Mouse (Mus musculus): ENCODE data around the gene Fgfr2.

Gene Fgfr2

DNA sequence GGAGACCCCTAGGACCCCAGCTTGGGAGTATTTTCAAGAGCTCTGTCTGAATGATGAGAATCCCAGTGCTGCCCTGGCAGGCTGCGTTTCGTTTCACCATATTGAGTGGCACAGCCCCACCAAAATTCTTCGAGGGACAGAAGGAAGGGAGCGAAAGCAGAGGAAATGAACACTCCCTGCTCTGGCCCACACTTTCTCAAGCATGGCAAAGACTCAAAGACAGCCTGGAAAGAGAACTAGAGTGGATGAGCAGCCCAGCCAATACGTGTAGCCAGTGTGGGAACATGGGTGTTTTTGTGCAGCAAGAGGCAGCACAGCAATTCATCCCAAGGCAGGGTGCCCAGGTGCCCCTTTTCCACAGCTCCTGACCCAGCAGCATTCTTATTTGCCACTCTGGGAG, 380.2 kb downstream of the Fgfr2 start:
- DNase-seq = no peak

GRCm38 (mm10) chr7:132739829-132740228, 383.3 kb downstream of the Fgfr2 start:
- no peak for DNase-seq

DNA sequence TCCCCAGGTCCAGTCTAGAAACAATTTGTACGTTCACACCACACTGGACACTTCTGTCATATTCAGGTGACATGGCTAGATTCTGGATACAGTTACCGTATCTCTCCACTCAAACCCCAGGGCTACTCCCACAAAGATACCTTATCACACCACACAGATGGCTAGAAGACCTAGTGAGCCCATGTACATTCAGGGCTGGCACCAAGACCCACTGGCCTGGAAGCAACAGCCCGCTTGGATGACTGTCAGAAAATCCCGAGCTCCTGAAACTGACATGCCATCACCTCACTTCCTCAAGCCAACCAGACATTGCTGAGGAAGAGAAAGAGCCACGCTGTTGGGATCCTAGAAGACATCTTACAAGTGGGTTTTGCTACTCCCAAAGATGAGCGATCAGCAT, 384.3 kb downstream of the Fgfr2 start:
- peak; percentile 76 to 77 for DNase-seq

DNA sequence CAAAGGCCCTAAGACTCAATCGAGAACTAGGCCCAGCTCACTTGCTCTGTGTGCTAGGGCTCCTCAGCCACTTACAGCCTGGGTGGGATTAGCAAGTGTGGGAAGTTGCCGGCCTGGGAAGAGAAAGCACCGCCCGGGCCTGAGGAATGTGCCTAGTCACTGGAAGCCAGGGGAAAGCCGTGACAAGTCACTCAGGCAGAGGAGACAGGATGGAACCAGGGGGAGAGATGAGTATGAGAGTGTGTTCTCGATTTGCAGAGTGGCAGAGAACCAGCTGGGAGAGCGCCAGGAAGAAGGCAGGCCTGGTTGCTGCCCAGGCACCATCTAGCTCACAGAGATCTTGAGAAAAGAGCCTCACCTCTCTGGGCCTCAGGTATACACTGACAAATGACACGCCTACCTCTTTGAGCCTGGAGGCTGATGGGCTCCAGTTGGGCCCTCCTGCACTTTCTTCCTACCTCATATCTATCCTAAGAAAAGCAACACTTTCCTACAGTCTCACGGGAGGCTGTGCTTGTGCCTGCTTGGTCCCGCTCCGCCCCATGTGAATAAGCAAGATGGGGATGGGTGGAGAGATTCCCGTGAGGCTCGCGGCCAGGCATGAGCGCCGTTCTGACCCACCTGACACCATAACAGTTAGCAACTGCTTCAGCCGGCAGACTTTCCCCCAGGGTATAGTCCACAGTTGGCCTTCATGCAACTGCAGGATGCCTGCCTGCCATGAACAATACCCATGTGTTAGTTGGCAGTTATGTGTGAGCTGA, 386.9 kb downstream of the Fgfr2 start:
- peak; percentile 89 to 90 for DNase-seq

DNA sequence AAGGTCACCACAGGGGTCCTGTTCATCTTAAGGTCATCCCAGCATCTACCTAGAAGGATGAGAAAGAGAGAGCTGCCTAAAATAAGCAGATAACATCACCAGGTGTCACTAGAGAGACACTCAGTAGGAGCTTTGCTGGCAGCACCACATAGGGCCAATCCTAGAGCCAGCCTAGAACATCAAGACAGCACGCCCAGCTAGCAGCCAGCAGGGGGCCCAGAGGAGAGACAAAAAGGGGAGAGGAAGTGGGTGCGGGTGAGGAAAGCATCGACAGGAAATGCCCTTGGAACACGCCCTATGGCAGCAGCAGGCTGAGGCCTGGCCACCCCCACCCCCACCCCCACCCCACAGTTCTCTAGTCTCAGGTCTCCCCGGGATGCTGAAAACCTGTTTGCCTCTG, 388.0 kb downstream of the Fgfr2 start:
- DNase-seq = peak; percentile 44 to 54

GRCm38 (mm10) chr7:132734222-132734621, 388.9 kb downstream of the Fgfr2 start:
- no peak for DNase-seq

DNA sequence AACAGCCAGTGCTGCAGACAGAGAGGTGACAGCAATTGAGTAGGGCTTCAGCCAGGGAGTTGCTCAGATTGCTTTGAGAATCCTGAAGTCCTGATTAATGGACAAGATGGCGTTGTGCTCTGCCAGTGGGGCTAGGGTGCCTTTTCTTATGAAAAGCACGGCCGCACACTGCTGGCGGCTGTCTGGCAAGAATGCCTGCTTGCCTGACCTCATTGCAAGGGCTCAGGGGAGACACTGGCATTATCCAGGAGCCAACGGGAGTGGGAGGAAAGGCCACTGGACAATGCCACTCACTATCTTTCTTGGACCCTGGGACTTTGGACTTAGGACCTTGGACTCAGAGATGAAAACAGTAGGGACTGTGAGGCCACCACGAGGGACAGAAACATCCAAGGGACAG, 389.6 kb downstream of the Fgfr2 start:
- peak; percentile 42 to 55 for DNase-seq

GRCm38 (mm10) chr7:132732136-132732789, 390.9 kb downstream of the Fgfr2 start:
- DNase-seq = peak in 1 of 2 experiments; percentile 42

- DNase-seq = no peak
Observed at GRCm38 (mm10) chr7:132731558-132731957, 391.6 kb downstream of the Fgfr2 start.

- DNase-seq = peak; percentile 58 to 73
Observed at GRCm38 (mm10) chr7:132730510-132730909, 392.6 kb downstream of the Fgfr2 start.

DNA sequence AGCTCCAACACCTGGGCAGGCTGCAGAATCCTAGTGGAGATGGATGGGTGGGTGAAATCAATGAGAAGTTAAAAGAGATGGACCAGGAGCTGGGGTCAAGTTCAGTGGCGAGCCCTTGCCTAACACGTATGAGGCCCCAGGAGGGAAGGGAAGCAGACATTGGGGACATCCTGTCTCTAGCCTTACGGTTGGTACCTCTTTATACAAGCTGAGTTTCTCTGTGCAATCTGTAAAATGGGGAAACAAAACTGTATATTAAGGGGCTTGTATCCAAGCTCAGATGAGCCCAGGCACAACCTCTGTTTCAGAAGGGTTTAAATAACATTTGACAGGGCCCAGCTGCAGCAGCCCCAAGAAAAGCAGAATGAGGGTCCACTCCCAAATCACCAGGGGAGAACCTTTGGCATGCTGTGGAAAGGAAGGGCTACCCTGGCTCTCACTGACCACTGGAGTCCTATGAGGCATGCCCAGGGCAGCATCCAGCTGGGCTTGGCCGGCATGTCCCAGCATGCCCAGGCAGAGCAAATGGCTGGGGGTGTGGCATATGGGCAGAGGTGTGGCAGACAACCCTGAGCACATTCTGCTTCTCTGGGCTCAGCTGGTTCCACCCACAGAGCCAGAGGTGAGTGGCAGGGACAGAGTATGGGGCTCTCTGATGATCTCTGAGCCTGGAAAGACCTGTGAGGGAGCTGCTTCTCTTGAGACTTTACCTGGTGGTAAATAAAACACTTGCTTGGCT, 393.9 kb downstream of the Fgfr2 start:
- DNase-seq = no peak

DNA sequence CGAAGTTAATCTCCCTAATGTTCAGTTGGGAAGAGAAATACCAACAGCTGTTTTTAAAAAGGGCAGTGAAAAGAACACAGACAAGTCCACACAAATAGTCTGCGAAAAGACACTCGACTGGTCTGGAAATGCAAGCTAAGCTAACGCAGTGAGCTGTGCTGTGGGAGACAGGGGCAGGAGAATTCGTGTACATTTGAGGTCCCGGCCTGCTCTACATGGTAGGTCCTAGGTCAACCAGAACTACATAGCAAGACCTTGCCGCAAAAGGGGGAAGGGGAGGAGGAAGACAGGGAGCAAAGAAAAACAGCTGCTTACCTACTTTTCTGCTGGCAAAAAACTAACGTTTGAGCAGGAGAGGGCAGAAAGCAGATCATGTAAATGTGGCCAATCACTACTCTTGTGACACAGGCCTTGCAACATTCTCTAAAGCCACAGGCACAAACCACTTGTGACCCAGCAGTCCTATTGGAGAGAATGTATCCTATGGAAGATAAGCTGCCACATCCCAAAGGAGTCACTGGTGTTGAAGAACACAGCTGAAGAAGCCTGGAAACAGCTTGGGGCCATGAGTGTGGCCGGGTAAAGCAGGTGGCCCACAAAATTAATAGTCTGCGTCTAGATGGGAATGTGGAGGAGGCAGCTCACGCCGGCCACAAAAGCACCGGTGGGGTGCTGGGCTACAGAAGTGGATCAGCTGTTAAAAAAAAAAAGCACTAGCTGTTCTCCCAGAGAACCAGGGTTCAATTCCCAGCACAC, 396.9 kb downstream of the Fgfr2 start:
- DNase-seq = no peak

GRCm38 (mm10) chr7:132724501-132725062, 398.6 kb downstream of the Fgfr2 start:
- DNase-seq = peak; percentile 70 to 79

DNA sequence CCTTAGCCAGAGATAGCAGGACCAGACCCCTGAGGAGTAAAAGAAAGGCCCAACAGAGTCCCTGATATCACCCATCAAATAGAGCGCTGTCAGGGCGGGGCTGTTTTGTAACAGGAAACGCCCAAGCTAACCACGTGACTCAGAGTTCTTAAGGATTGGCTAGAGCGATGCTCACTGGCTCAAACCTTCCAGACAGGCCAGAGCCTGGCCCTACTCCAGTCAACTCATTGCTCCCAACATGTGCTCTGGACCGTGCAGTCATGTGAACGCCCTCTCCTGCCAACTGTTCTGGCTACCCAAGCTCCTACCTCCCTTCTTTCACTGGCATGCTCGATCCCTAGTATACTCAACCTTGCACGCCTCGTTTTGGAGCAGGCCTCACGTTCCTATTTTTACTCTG, 399.2 kb downstream of the Fgfr2 start:
- DNase-seq = peak; percentile 98

GRCm38 (mm10) chr7:132722401-132723370, 400.5 kb downstream of the Fgfr2 start:
- peak; percentile 63 to 67 for DNase-seq

DNA sequence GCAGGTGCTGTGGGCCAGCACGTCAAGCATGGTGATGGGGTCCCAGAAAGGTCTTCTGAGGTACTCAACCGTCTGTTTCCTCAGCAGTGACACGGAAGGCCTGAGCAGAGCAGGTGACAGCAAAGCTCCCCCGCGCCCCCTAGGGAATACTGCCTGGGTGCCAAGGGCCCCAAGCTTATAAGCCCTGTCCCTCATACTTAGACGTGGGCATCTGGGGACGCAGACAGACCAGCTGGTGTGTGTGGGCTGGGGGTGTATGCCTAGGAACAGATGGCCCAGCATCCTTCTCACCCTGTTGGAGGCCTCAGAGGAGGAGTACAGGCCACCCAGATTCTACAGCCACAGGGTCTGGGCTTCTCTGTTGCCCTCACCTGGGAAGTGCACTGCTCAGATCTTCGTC, 402.6 kb downstream of the Fgfr2 start:
- DNase-seq = peak; percentile 89 to 93

DNA sequence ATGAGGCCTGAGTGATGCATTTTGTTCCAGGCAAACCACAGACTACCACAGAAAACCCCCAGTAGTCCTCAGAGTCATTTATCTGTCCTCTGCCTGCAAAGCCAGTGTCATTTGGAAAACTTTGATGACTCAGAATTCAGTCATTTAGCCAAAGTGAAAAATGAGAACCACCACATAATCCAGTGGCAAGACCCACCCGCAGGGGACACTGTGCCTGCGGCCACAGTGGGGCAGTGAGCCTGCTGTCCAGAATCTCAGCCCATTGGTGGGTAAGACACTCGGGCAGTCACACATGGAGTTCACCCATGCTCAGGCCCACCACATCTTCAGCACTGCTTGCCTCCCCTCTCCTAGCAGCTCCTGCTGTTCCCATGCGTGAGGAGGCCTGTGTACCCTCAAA, 403.6 kb downstream of the Fgfr2 start:
- DNase-seq = no peak

DNA sequence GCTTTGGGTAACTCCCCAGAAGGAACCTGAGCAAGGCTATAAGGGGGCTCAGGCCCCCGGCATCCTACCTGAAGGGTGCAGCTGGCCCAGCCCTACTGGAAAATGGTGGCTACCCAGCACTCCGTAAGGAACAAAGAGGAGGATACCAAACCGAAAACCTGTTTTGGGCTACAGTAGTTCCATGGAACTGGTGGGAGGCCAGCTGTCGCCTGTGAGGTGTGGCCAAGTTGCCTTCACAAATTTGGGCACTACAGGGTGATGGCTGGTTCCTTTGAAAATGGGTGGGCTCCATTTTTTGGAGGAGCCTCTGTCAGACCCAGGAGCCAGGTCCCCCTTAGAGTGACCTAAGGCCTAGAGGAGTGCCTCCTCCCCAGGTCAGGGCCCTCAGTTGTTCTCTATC, 407.9 kb downstream of the Fgfr2 start:
- DNase-seq = peak; percentile 55 to 63

DNA sequence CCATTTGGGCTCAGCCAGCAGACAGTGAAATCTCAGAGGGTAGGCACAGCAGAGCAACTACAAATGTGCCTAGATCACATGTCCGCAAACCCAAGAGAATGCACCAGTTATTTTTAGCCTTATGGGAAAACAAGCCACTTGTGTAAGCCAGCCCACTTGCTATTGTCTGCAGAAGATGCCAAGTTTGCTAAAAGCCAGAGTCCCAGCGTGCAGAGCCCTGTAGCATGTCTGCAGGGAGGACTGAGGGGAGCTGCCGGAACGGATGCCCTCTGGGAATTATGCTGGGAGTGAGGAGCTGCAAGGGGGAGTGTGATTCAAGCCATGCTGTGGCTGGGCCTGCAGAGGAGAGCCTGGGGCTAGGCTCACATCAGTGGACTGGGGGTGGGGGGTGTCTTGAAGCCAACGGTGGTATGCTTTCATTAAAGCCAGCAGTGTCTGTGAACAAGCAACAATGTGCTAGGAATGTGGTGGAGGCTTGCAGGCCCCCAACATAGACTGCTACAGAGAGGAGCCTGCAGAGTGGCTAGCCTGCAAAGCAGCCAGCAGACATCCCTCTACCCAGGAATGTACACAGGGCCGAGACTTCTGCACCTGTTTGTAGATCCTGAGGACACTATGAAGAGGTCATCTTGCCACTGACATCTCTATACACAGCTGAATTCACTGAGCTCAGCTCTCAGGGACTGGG, 408.8 kb downstream of the Fgfr2 start:
- DNase-seq = peak; percentile 9 to 49

DNA sequence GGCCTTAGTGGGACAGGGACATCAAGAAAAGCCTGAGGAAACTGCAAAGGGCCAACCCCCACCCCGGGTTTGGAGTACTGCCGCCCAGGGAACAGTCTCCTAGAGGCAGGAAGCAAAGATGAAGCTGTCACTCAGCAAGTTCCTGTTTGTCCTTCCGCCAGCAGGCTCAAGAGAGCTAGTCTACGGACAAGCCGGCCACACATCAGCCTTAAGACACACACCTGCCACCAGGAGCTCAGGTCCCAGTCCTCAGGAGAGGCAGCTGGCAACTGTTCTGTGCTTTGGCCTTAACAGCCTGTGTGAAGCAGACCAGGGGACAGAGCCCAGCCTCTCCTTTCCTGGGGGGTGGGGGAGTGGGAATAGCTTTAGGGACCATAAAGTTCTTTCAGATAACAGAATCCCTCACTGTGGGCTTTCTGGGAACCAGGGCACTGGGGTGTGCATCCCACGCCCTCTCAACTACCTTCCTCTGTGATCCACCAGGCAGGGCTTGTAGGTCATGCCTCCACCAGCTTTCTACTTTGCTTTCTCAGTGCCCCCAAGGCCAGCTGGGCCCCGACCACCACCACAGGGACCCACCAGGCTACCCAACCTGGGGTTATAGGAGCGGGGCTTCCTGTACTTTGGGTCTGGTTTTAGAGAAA, 409.5 kb downstream of the Fgfr2 start:
- no peak for DNase-seq
